Mouse (Mus musculus): ENCODE measurements around the gene Creb3l1. TPM values are rescaled to one million over a fixed set of nuclear protein-coding genes. Genes with fewer than 3 reads are reported as not detected.
A peak's percentile ranks its signal among the peaks of the same experiment; 100 is the strongest.

The Creb3l1 gene
- polyA plus RNA-seq, 1 experiment from 2014 or later, result 1.2 TPM

DNA sequence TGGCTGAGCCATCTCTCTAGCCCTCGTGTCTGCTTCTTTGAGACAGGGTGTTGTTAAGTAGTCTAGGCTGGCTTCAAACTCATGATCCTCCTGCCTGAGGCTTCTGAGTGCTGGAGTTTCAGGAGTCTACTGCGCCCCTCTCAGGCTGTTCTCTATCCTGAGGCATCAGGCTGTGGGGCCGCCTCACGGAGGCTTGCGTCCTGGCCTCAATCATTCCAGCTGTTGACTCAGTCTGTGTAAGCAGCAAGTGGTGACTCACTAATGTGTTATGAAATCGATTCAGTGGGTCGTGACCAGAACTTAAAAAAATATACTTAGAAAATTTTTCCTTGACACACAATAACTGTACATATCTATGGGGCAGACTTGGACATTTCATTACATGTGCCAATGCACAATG lies 19.7 kb downstream of the Creb3l1 start:
- no peaks in the 10 kb centered on the region for H3K9me3 ChIP-seq (ENCODE audit: control insufficient read depth, low read length)
- no peak for ATAC-seq (ENCODE audit: low read depth)
- no peak overlapping the region for H3K27ac ChIP-seq (ENCODE audit: low read depth, low read length)
- no peak overlapping the region for H3K4me3 ChIP-seq (ENCODE audit: low read depth, low read length)
- WGBS, result 74% methylated on average over 7 of the region's 7 CpGs
- no peaks in the 10 kb centered on the region for H3K27me3 ChIP-seq (ENCODE audit: control insufficient read depth, insufficient read depth, low read length)
- no peaks in the 10 kb centered on the region for H3K36me3 ChIP-seq (ENCODE audit: control insufficient read depth, insufficient read depth, low read length)
- no peak overlapping the region for H3K9ac ChIP-seq (replicated peaks; ENCODE audit: low read depth, low read length)
- no peak overlapping the region for H3K4me2 ChIP-seq (ENCODE audit: low read depth, low read length)
- peaks cover 17% of the 10 kb centered on the region for H3K4me1 ChIP-seq (ENCODE audit: control insufficient read depth, insufficient read depth, low read length)

DNA sequence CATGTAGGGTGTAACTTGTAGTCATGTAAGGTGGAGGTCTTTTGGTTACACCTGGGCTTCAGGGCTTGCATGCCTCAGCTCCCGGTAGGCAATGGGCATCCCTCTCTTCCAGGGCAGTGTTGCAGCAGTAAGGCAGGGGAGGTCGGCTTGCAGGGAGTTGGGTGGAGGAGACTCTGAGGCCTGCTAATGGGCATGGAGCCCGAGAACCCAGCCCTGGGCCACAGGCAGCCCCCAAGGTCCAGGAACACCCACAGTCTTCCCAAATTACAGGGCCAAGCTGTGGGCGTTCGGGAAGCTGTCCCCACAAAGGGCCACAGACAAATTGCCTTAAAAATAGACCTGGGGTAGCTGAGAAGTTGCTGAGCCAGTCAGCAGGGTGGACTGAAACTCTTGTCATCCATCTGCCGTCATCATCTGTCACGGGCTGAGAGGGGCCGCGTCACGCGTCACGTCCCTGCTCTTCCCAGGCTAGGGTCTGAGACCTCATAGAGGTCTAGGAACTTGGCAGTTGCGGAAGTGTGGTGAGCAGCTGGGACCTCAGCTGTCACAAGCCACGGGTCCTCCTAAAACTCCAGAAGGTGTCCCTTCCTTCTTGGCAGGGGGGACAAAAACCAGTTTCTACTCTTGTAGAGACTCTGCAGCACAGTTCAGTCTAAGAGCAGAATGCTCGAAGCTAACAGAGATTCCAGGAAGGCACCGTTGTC lies 26.2 kb downstream of the Creb3l1 start:
- 86% methylated on average over 16 of the region's 16 CpGs for WGBS
- no peak for ATAC-seq (ENCODE audit: low read depth)
- no peak overlapping the region for H3K4me2 ChIP-seq (ENCODE audit: low read depth, low read length)
- no peaks in the 10 kb centered on the region for H3K27me3 ChIP-seq (ENCODE audit: control insufficient read depth, insufficient read depth, low read length)
- no peaks in the 10 kb centered on the region for H3K36me3 ChIP-seq (ENCODE audit: control insufficient read depth, insufficient read depth, low read length)
- H3K4me3 ChIP-seq (ENCODE audit: low read depth, low read length), result no peak overlapping the region
- no peak overlapping the region for H3K27ac ChIP-seq (ENCODE audit: low read depth, low read length)
- H3K9me3 ChIP-seq (ENCODE audit: control insufficient read depth, low read length), result no peaks in the 10 kb centered on the region
- no peaks in the 10 kb centered on the region for H3K4me1 ChIP-seq (ENCODE audit: control insufficient read depth, insufficient read depth, low read length)
- H3K9ac ChIP-seq (replicated peaks; ENCODE audit: low read depth, low read length), result no peak overlapping the region

DNA sequence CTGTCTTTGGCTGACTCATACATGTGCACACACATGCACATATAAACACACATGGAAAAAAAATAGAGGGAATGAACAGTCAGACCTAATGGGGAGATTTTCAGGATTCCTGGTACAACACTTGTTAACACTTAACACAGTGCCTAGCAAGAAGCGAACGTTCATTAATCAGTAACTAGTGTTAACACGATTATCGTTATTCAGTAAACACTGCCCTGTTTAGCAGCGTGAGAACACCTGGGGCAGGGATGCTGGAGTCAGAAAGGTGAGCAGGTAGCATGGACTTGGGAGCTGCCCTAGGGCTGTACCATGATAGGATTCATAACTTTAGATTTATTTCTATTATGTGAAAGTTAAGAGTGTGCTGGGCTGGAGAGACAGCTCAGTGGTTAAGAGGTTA lies 28.3 kb downstream of the Creb3l1 start:
- Histone ChIP-seq H3K9ac (replicated peaks; ENCODE audit: low read depth, low read length) (no peak overlapping the region), H3K36me3 (ENCODE audit: control insufficient read depth, insufficient read depth, low read length) (no peaks in the 10 kb centered on the region), H3K4me1 (ENCODE audit: control insufficient read depth, insufficient read depth, low read length) (no peaks in the 10 kb centered on the region), H3K27me3 (ENCODE audit: control insufficient read depth, insufficient read depth, low read length) (no peaks in the 10 kb centered on the region), H3K4me2 (ENCODE audit: low read depth, low read length) (no peak overlapping the region), H3K27ac (ENCODE audit: low read depth, low read length) (no peak overlapping the region), H3K9me3 (ENCODE audit: control insufficient read depth, low read length) (no peaks in the 10 kb centered on the region), H3K4me3 (ENCODE audit: low read depth, low read length) (no peak overlapping the region)
- no peak for ATAC-seq (ENCODE audit: low read depth)
- WGBS, result 93% methylated on average over 5 of the region's 5 CpGs

DNA sequence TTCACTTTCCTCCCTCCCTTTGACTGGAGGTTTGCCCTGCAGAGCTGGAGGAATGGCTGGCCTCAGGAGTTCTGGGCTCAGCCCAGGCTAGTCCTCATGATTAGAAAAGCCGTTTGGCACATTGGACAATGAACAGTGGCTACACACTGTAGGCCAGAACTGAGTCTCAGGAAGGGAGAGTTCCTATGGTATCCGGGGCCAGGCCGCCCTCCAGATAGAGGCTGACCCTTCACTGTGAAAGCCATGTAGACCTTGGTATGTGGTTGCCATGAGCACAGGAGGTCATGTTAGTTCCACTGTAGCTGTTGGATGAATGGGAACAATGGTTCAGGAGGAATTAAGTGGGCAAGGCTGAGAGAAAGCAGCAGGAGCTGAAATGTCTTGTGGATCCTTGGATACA lies 30.9 kb downstream of the Creb3l1 start:
- WGBS, result 44% methylated on average over 3 of the region's 3 CpGs
- no peaks in the 10 kb centered on the region for H3K9me3 ChIP-seq (ENCODE audit: control insufficient read depth, low read length)
- no peak overlapping the region for H3K4me2 ChIP-seq (ENCODE audit: low read depth, low read length)
- H3K9ac ChIP-seq (replicated peaks; ENCODE audit: low read depth, low read length), result no peak overlapping the region
- no peak overlapping the region for H3K27ac ChIP-seq (ENCODE audit: low read depth, low read length)
- H3K4me1 ChIP-seq (ENCODE audit: control insufficient read depth, insufficient read depth, low read length), result no peaks in the 10 kb centered on the region
- no peak overlapping the region for H3K4me3 ChIP-seq (ENCODE audit: low read depth, low read length)
- no peaks in the 10 kb centered on the region for H3K36me3 ChIP-seq (ENCODE audit: control insufficient read depth, insufficient read depth, low read length)
- no peak for ATAC-seq (ENCODE audit: low read depth)
- H3K27me3 ChIP-seq (ENCODE audit: control insufficient read depth, insufficient read depth, low read length), result no peaks in the 10 kb centered on the region

DNA sequence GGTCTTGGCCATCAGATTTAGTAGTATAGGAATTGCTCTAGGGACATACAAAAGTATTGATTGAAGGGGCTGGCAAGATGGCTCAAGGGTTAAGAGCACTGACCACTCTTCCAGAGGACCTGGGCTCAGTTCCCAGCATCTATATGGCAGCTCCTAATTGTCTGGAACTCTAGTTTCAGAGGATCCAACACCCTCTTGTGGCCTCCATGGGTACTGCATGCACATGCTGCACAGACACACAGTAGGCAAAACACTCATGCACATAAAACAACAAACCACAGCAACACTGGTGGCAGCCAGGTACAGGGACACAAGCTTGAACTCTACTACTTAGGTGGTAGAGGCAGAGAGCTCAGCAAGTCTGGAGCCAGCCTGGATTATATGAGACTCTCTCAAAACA lies 34.6 kb downstream of the Creb3l1 start:
- H3K4me1 ChIP-seq (ENCODE audit: control insufficient read depth, insufficient read depth, low read length), result peaks cover under 1% of the 10 kb centered on the region; the same call in 1 of the 2 replicates
- H3K4me2 ChIP-seq (ENCODE audit: low read depth, low read length), result no peak overlapping the region
- no peak overlapping the region for H3K4me3 ChIP-seq (ENCODE audit: low read depth, low read length)
- H3K9me3 ChIP-seq (ENCODE audit: control insufficient read depth, low read length), result no peaks in the 10 kb centered on the region
- ATAC-seq (ENCODE audit: low read depth), result no peak
- H3K27me3 ChIP-seq (ENCODE audit: control insufficient read depth, insufficient read depth, low read length), result no peaks in the 10 kb centered on the region
- no peaks in the 10 kb centered on the region for H3K36me3 ChIP-seq (ENCODE audit: control insufficient read depth, insufficient read depth, low read length)
- H3K9ac ChIP-seq (replicated peaks; ENCODE audit: low read depth, low read length), result no peak overlapping the region
- H3K27ac ChIP-seq (ENCODE audit: low read depth, low read length), result no peak overlapping the region

DNA sequence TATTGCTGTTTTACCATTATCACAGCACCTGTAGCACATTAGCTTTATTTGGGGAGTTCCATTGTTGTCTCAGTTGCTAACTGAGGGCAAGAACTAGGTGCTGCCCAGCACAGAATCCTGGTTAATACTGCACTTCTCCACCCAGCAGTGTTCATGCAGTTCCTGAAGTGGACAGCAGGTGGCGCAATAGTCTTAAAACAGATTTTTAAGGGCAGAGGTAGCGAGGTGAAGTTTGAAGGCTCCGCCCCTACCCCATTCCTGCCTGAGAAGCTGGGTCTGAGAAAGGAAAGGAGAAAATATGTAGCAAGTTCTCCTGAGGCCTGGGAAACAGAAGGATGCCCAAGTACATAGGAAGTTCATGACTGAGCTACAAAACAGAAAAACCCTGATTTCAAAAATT lies 36.8 kb downstream of the Creb3l1 start:
- no peaks in the 10 kb centered on the region for H3K27me3 ChIP-seq (ENCODE audit: control insufficient read depth, insufficient read depth, low read length)
- H3K27ac ChIP-seq (ENCODE audit: low read depth, low read length), result no peak overlapping the region
- H3K36me3 ChIP-seq (ENCODE audit: control insufficient read depth, insufficient read depth, low read length), result no peaks in the 10 kb centered on the region
- ATAC-seq (ENCODE audit: low read depth), result peak; percentile 11; the same call in 1 of the 2 replicates
- 0% methylated on average over 3 of the region's 3 CpGs for WGBS
- H3K4me1 ChIP-seq (ENCODE audit: control insufficient read depth, insufficient read depth, low read length), result peaks cover 8% of the 10 kb centered on the region
- no peak overlapping the region for H3K4me2 ChIP-seq (ENCODE audit: low read depth, low read length)
- H3K4me3 ChIP-seq (ENCODE audit: low read depth, low read length), result no peak overlapping the region
- no peaks in the 10 kb centered on the region for H3K9me3 ChIP-seq (ENCODE audit: control insufficient read depth, low read length)
- no peak overlapping the region for H3K9ac ChIP-seq (replicated peaks; ENCODE audit: low read depth, low read length)

DNA sequence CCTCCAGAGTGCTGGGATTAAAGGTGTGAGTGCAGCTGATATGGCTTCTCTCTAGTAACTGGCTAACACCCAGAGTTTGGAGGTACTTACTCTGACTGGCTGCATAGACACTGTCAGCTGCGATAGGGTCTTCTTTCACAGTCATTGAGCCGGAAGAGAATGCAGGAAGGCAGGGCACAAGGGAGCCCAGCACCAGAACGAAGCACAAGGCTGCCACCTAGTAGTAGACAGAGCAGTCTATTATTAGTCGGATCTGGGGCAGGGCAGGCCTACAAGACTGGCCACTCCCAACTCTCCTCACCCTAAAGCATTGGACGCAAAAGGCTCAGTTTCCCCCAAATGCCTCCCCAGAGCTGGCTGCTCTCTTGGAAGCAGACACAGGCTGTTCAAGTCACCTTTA lies 38.2 kb downstream of the Creb3l1 start:
- H3K9ac ChIP-seq (replicated peaks; ENCODE audit: low read depth, low read length), result no peak overlapping the region
- no peak overlapping the region for H3K4me3 ChIP-seq (ENCODE audit: low read depth, low read length)
- H3K36me3 ChIP-seq (ENCODE audit: control insufficient read depth, insufficient read depth, low read length), result no peaks in the 10 kb centered on the region
- peaks cover 8% of the 10 kb centered on the region for H3K4me1 ChIP-seq (ENCODE audit: control insufficient read depth, insufficient read depth, low read length)
- 5% methylated on average over 5 of the region's 5 CpGs for WGBS
- H3K9me3 ChIP-seq (ENCODE audit: control insufficient read depth, low read length), result no peaks in the 10 kb centered on the region
- no peak overlapping the region for H3K4me2 ChIP-seq (ENCODE audit: low read depth, low read length)
- H3K27me3 ChIP-seq (ENCODE audit: control insufficient read depth, insufficient read depth, low read length), result no peaks in the 10 kb centered on the region
- no peak overlapping the region for H3K27ac ChIP-seq (ENCODE audit: low read depth, low read length)
- ATAC-seq (ENCODE audit: low read depth), result peak; percentile 57

DNA sequence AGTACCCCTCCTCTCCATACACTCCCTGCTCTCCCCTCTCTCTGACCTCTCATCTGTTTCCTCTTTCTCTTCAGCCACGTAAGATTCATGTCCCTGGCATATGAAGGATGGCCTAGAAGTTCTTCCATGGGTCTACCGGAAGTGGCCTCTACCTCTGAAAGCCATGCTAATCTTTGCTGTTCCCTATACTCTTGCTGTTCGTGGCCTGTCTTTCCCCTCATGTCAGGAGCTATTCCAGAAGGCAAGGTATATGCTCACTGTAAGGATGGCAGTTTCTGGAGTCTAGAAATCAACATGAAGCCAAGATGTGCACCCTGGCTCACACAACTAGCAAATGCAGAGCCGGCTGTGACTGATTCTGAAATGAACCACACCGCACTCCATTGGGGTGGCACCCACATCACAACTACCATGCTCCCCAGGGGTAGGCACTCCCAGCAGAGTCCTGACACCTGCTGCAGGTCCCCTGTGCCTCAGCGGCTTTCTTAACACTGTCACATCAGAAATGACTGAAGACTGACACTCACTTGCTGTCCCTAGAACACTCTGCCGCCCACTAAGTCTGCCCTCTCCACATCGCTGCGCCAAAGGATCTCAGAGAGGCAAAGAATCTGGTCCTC lies 39.3 kb downstream of the Creb3l1 start:
- Histone ChIP-seq H3K4me2 (ENCODE audit: low read depth, low read length) (no peak overlapping the region), H3K9me3 (ENCODE audit: control insufficient read depth, low read length) (no peaks in the 10 kb centered on the region), H3K4me3 (ENCODE audit: low read depth, low read length) (no peak overlapping the region), H3K27me3 (ENCODE audit: control insufficient read depth, insufficient read depth, low read length) (no peaks in the 10 kb centered on the region), H3K9ac (replicated peaks; ENCODE audit: low read depth, low read length) (no peak overlapping the region), H3K27ac (ENCODE audit: low read depth, low read length) (peak overlapping the region; percentile 48; the same call in 1 of the 2 replicates), H3K4me1 (ENCODE audit: control insufficient read depth, insufficient read depth, low read length) (peaks cover 8% of the 10 kb centered on the region), H3K36me3 (ENCODE audit: control insufficient read depth, insufficient read depth, low read length) (no peaks in the 10 kb centered on the region)
- WGBS, result 34% methylated on average over 9 of the region's 9 CpGs
- ATAC-seq (ENCODE audit: low read depth), result no peak

DNA sequence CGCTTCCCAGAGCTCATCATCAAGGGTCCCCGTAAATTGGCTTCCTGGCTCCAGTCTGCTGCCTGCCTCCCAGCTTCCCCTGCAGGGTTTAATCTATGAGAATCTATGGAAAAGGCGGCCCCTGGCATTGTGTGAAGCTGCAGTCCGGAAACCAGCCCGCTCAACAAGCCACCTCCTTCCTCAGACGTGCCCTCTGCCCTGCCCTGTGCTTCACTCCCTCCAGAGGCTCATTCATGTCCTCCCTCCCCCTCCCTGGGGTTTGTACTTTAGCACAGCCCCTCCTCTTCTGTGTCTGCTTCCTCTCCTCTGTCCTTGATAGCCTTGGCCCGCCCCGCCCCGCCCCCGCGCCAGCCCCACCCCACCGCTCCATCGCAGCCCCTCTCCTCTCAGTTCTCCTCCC lies 39.9 kb downstream of the Creb3l1 start:
- ATAC-seq (ENCODE audit: low read depth), result peak; percentile 62
- H3K36me3 ChIP-seq (ENCODE audit: control insufficient read depth, insufficient read depth, low read length), result no peaks in the 10 kb centered on the region
- H3K27me3 ChIP-seq (ENCODE audit: control insufficient read depth, insufficient read depth, low read length), result no peaks in the 10 kb centered on the region
- H3K27ac ChIP-seq (ENCODE audit: low read depth, low read length), result peak overlapping the region; percentile 48; the same call in 1 of the 2 replicates
- H3K9me3 ChIP-seq (ENCODE audit: control insufficient read depth, low read length), result no peaks in the 10 kb centered on the region
- peaks cover 8% of the 10 kb centered on the region for H3K4me1 ChIP-seq (ENCODE audit: control insufficient read depth, insufficient read depth, low read length)
- WGBS, result 0% methylated on average over 8 of the region's 13 CpGs
- H3K9ac ChIP-seq (replicated peaks; ENCODE audit: low read depth, low read length), result peak overlapping the region; percentile 41
- H3K4me3 ChIP-seq (ENCODE audit: low read depth, low read length), result no peak overlapping the region
- peak overlapping the region; percentile 35 for H3K4me2 ChIP-seq (ENCODE audit: low read depth, low read length)
